13 mouse cellular contexts compared by ENCODE assay signal in genomic region chr6:36464008-36464407, GRCm38 (mm10).
"Had no signal": no experiment of that assay in that cellular context is flagged by ENCODE, and none has a peak within 500 bp of the region (broad histone marks: within the 10 kb centered on the region; RNA-seq: fewer than 3 reads in every experiment).

No protein-coding gene starts in this region.

- DNase-seq: kidney, adult 11 months; kidney, adult 8-10 months; kidney, postnatal 10 days; kidney, postnatal 36 days; layer of hippocampus, postnatal 36 days; liver; lung, adult 18-20 months; lung, postnatal 10 days; lung, postnatal 36 days; retina, postnatal 1 day; thymus, adult 2 months; thymus, postnatal 14 days; thymus, postnatal 4 days had no signal
